Mouse (Mus musculus): Measurements from ENCODE around the gene Olfr552. TPM values are rescaled to one million over a fixed set of nuclear protein-coding genes. Genes with fewer than 3 reads are reported as not detected.

Gene Olfr552
- not detected in 2 replicates for polyA plus RNA-seq (2012; rRNA removed)

- WGBS, result 70% methylated on average over 1 of the region's 1 CpGs
- Histone ChIP-seq H3K27ac (ENCODE audit: insufficient read depth, low read depth, low read length) (no peak within 1 kb of the TSS), H3K4me1 (ENCODE audit: control insufficient read depth, insufficient read depth, low read length) (no peaks in the 10 kb centered on the region), H3K27me3 (replicated peaks; ENCODE audit: control insufficient read depth, insufficient read depth, low read length) (no peaks in the 10 kb centered on the region; the same call in 1 of the 2 replicates), H3K36me3 (ENCODE audit: control insufficient read depth, insufficient read depth, low read length) (no peaks in the 10 kb centered on the region), H3K4me3 (ENCODE audit: insufficient read depth, low read depth, low read length) (no peak within 1 kb of the TSS)
- no peak for DNase-seq
- TF ChIP-seq CTCF (conservative IDR thresholded peaks at IDR 0.05; ENCODE audit: insufficient read depth, insufficient read length, low read depth, low read length) (no peak), POLR2A (IDR thresholded peaks at IDR 0.05; ENCODE audit: low read depth, low read length) (no peak)
Measured at GRCm38 (mm10) chr7:102597378-102598031, at the start of gene Olfr552. Olfr552 (plus strand) TSS chr7:102597770.

DNA sequence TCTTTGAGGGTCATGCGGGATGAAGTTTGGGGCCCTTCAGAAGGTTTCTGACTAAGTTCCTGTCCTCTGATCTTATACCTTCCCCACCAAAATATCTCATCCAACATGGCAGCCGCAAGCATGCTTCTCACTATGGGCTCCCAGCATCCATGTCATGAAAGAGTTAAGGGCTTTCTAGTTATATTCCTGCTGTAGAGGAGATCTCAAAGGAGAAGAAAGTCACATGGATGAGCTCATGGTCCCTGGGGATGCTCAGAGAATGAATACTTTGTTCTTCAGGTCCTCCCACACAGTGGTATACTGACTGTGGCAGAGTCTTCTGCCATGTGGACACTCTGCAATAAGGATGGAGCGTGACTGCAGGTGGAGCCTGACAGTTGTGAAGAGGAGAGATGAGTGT, 48.0 kb upstream of the Olfr552 start, which contains the start of gene Olfr549:
Olfr549 (plus strand) TSS at position 301 of the 400 bp plus-strand sequence.
- Histone ChIP-seq H3K27me3 (replicated peaks; ENCODE audit: control insufficient read depth, insufficient read depth, low read length) (no peaks in the 10 kb centered on the region), H3K27ac (ENCODE audit: insufficient read depth, low read depth, low read length) (no peak within 1 kb of the TSS), H3K4me1 (ENCODE audit: control insufficient read depth, insufficient read depth, low read length) (no peaks in the 10 kb centered on the region), H3K36me3 (ENCODE audit: control insufficient read depth, insufficient read depth, low read length) (no peaks in the 10 kb centered on the region), H3K4me3 (ENCODE audit: insufficient read depth, low read depth, low read length) (no peak within 1 kb of the TSS)
- DNase-seq, result no peak
- TF ChIP-seq CTCF (conservative IDR thresholded peaks at IDR 0.05; ENCODE audit: insufficient read depth, insufficient read length, low read depth, low read length), result no peak
- no peak for TF ChIP-seq POLR2A (IDR thresholded peaks at IDR 0.05; ENCODE audit: low read depth, low read length)
- 87% methylated on average over 3 of the region's 3 CpGs for WGBS

DNA sequence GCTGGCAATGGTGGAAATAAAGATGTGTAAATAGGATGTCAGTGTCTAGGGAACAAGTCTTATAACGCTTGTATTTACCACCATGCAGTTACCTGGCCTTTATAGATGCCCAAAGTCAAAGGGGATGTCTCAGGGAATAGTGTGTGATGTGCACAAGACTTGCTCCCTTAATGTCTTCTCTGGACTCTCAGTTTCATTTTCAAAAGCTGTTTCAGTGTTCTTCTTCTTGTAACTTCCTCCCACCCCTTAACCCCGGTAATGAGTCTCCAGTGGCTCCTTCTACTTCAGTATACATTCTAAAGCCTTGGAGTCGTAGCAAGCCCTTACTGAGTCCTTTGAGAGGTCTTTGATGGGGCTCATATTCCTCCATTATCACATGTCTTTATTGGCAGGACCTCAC, 44.3 kb upstream of the Olfr552 start:
- H3K27me3 ChIP-seq (replicated peaks; ENCODE audit: control insufficient read depth, insufficient read depth, low read length), result no peaks in the 10 kb centered on the region
- DNase-seq, result no peak
- 76% methylated on average over 3 of the region's 3 CpGs for WGBS
- no peak overlapping the region for H3K27ac ChIP-seq (ENCODE audit: insufficient read depth, low read depth, low read length)
- no peak overlapping the region for H3K4me3 ChIP-seq (ENCODE audit: insufficient read depth, low read depth, low read length)
- H3K4me1 ChIP-seq (ENCODE audit: control insufficient read depth, insufficient read depth, low read length), result no peaks in the 10 kb centered on the region
- H3K36me3 ChIP-seq (ENCODE audit: control insufficient read depth, insufficient read depth, low read length), result no peaks in the 10 kb centered on the region
- TF ChIP-seq CTCF (conservative IDR thresholded peaks at IDR 0.05; ENCODE audit: insufficient read depth, insufficient read length, low read depth, low read length) (no peak), POLR2A (IDR thresholded peaks at IDR 0.05; ENCODE audit: low read depth, low read length) (no peak)

- 9% methylated on average over 10 of the region's 10 CpGs for WGBS
- Histone ChIP-seq H3K27ac (ENCODE audit: insufficient read depth, low read depth, low read length) (peak within 1 kb of the TSS; percentile 6; the same call in 1 of the 2 replicates), H3K36me3 (ENCODE audit: control insufficient read depth, insufficient read depth, low read length) (peaks cover 4% of the 10 kb centered on the region; the same call in 1 of the 2 replicates), H3K4me1 (ENCODE audit: control insufficient read depth, insufficient read depth, low read length) (no peaks in the 10 kb centered on the region), H3K27me3 (replicated peaks; ENCODE audit: control insufficient read depth, insufficient read depth, low read length) (no peaks in the 10 kb centered on the region), H3K4me3 (ENCODE audit: insufficient read depth, low read depth, low read length) (peak within 1 kb of the TSS; percentile 58)
- TF ChIP-seq POLR2A (IDR thresholded peaks at IDR 0.05; ENCODE audit: low read depth, low read length), result no peak
- DNase-seq, result peak; percentile 96
Measured at GRCm38 (mm10) chr7:102564999-102565997, 32.3 kb upstream of the Olfr552 start, which contains the start of gene Trim21. Trim21 (minus strand) TSS chr7:102565486.

- H3K27ac ChIP-seq (ENCODE audit: insufficient read depth, low read depth, low read length), result no peak overlapping the region
- H3K36me3 ChIP-seq (ENCODE audit: control insufficient read depth, insufficient read depth, low read length), result no peaks in the 10 kb centered on the region; the same call in 1 of the 2 replicates
- TF ChIP-seq POLR2A (IDR thresholded peaks at IDR 0.05; ENCODE audit: low read depth, low read length), result no peak
- TF ChIP-seq CTCF (conservative IDR thresholded peaks at IDR 0.05; ENCODE audit: insufficient read depth, insufficient read length, low read depth, low read length), result no peak
- H3K27me3 ChIP-seq (replicated peaks; ENCODE audit: control insufficient read depth, insufficient read depth, low read length), result no peaks in the 10 kb centered on the region
- H3K4me3 ChIP-seq (ENCODE audit: insufficient read depth, low read depth, low read length), result no peak overlapping the region
- no peaks in the 10 kb centered on the region for H3K4me1 ChIP-seq (ENCODE audit: control insufficient read depth, insufficient read depth, low read length)
- DNase-seq, result no peak
- WGBS, result 93% methylated on average over 4 of the region's 4 CpGs
Measured at GRCm38 (mm10) chr7:102566219-102566618, 31.4 kb upstream of the Olfr552 start.

- no peaks in the 10 kb centered on the region for H3K27me3 ChIP-seq (replicated peaks; ENCODE audit: control insufficient read depth, insufficient read depth, low read length)
- H3K36me3 ChIP-seq (ENCODE audit: control insufficient read depth, insufficient read depth, low read length), result no peaks in the 10 kb centered on the region
- DNase-seq, result no peak
- no peaks in the 10 kb centered on the region for H3K4me1 ChIP-seq (ENCODE audit: control insufficient read depth, insufficient read depth, low read length)
- TF ChIP-seq POLR2A (IDR thresholded peaks at IDR 0.05; ENCODE audit: low read depth, low read length) (no peak), CTCF (conservative IDR thresholded peaks at IDR 0.05; ENCODE audit: insufficient read depth, insufficient read length, low read depth, low read length) (no peak)
- H3K27ac ChIP-seq (ENCODE audit: insufficient read depth, low read depth, low read length), result no peak within 1 kb of the TSS
- WGBS, result 82% methylated on average over 8 of the region's 8 CpGs
- no peak within 1 kb of the TSS for H3K4me3 ChIP-seq (ENCODE audit: insufficient read depth, low read depth, low read length)
Measured at GRCm38 (mm10) chr7:102571142-102571541, 26.4 kb upstream of the Olfr552 start, which contains the start of gene Olfr550. Olfr550 (plus strand) TSS chr7:102571442.

Measured in kidney, adult 2 months (tissue).